Mouse (Mus musculus): Measurements from ENCODE around the gene Plpp1.

The Plpp1 gene

GRCm38 (mm10) chr13:112772861-112773260, 27.7 kb upstream of the Plpp1 start:
- no peak for DNase-seq (ENCODE audit: low spot score in 2 of 2)

GRCm38 (mm10) chr13:112773991-112774675, 26.5 kb upstream of the Plpp1 start:
- no peak for DNase-seq (ENCODE audit: low spot score in 2 of 2)

- no peak for DNase-seq (ENCODE audit: low spot score in 2 of 2)
Measured at GRCm38 (mm10) chr13:112775856-112776255, 24.7 kb upstream of the Plpp1 start.

- DNase-seq (ENCODE audit: low spot score in 2 of 2): no peak
Measured at GRCm38 (mm10) chr13:112778407-112778806, 22.2 kb upstream of the Plpp1 start.

GRCm38 (mm10) chr13:112785305-112785704, 15.3 kb upstream of the Plpp1 start:
- no peak for DNase-seq (ENCODE audit: low spot score in 2 of 2)

GRCm38 (mm10) chr13:112786142-112786541, 14.4 kb upstream of the Plpp1 start:
- no peak for DNase-seq (ENCODE audit: low spot score in 2 of 2)

GRCm38 (mm10) chr13:112786942-112787533, 13.6 kb upstream of the Plpp1 start:
- no peak for DNase-seq (ENCODE audit: low spot score in 2 of 2)

GRCm38 (mm10) chr13:112790774-112791173, 9.8 kb upstream of the Plpp1 start:
- no peak for DNase-seq (ENCODE audit: low spot score in 2 of 2)

GRCm38 (mm10) chr13:112791906-112792305, 8.7 kb upstream of the Plpp1 start:
- no peak for DNase-seq (ENCODE audit: low spot score in 2 of 2)

- DNase-seq (ENCODE audit: low spot score in 2 of 2): no peak
Measured at GRCm38 (mm10) chr13:112798243-112798952, 2.2 kb upstream of the Plpp1 start.

GRCm38 (mm10) chr13:112798953-112799305, 1.7 kb upstream of the Plpp1 start:
- DNase-seq (ENCODE audit: low spot score in 2 of 2): no peak

GRCm38 (mm10) chr13:112799721-112800241, 811 bp upstream of the Plpp1 start:
- no peak for DNase-seq (ENCODE audit: low spot score in 2 of 2)

GRCm38 (mm10) chr13:112801381-112802004, 901 bp downstream of the Plpp1 start:
- peak; percentile 36 to 73 for DNase-seq (ENCODE audit: low spot score in 2 of 2)

- no peak for DNase-seq (ENCODE audit: low spot score in 2 of 2)
Measured at GRCm38 (mm10) chr13:112803106-112803505, 2.5 kb downstream of the Plpp1 start.

- no peak for DNase-seq (ENCODE audit: low spot score in 2 of 2)
Measured at GRCm38 (mm10) chr13:112803661-112804060, 3.1 kb downstream of the Plpp1 start.

- DNase-seq (ENCODE audit: low spot score in 2 of 2): no peak
Measured at GRCm38 (mm10) chr13:112805529-112805928, 4.9 kb downstream of the Plpp1 start.

- DNase-seq (ENCODE audit: low spot score in 2 of 2): peak; percentile 66 to 69
Measured at GRCm38 (mm10) chr13:112807936-112808667, 7.5 kb downstream of the Plpp1 start.

- no peak for DNase-seq (ENCODE audit: low spot score in 2 of 2)
Measured at GRCm38 (mm10) chr13:112809504-112810247, 9.1 kb downstream of the Plpp1 start.

- DNase-seq (ENCODE audit: low spot score in 2 of 2): no peak
Measured at GRCm38 (mm10) chr13:112810248-112810645, 9.7 kb downstream of the Plpp1 start.

GRCm38 (mm10) chr13:112810751-112811150, 10.2 kb downstream of the Plpp1 start:
- no peak for DNase-seq (ENCODE audit: low spot score in 2 of 2)

Measured in spleen, postnatal 4 days (tissue).